ENCODE assay signal across 7 mouse cellular contexts in the genomic region with DNA sequence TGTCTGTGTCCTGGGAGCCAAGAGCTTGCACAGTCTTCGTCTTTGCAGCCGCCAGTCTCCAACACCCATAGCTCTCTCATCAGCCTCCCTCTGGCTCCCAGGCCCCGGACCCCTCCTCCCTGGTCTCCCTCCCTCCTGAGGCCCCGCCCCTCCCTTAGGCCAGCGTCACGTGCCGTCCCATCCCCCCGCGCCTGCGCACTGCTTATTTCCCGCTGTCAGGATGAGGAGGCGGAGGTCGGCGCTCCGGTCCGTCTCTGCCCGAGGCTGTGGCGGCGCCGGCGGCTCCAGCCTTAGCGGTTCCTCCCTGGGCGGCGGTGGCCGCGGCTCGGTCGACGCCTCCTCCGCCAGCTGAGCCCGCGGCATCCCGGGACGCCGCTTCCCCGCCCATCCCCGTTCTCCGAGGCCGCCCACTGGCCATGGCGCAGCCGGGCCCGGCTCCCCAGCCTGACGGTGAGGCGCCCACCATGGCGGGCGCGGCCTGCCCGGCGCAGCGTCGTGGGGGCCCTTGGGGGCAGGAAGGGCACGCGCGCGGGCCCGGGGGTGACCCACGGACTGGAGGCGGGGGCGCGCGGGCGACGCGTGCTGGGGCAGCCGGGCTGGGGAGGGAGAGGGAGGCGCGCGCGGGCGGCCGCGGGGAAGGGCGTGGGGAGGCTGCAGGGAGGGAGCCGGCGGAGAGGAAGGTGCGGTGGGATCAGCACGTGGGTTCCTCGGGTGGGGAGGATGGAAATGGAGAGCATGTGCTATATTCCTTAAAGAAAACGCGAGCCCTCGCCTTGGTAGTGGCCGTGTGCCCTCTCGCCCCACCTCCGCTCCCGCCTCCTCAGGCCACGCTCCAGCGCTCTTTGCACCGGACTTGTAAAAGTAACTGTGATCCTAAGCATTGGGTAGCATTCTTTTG. TPM values are rescaled to one million over a fixed set of nuclear protein-coding genes. Genes with fewer than 3 reads are reported as not detected.
DNase-seq lines count a peak whose midpoint lies in the region; ATAC-seq and TF ChIP-seq lines count a peak whose summit lies in the region.

Gene Rabep1, plus strand, starts transcription at position 220 of the 898 bp plus-strand sequence.

- 0 out of 2 replicates have a peak, but pooled peaks have one; percentile 14 for TF ChIP-seq EP300 in heart, adult 2 months (IDR thresholded peaks at IDR 0.05; ENCODE audit: insufficient read depth, low read depth, low read length)

- DNase-seq in adrenal gland, postnatal 25 days: peak; percentile 99
- peak; percentile 95 for DNase-seq in heart, adult 2 months
- DNase-seq in kidney, adult 8-10 months: peak; percentile 90 to 92
- DNase-seq in spleen, postnatal 10 days (ENCODE audit: low spot score in 2 of 2): peak; percentile 81 to 93

- H3K4me2 ChIP-seq in embryonic facial prominence, embryonic 12.5 days (replicated peaks): peak within 1 kb of the TSS; percentile 86
- H3K4me2 ChIP-seq in limb, embryonic 13.5 days (replicated peaks): peak within 1 kb of the TSS; percentile 84
- H3K4me2 ChIP-seq in midbrain, embryonic 16.5 days (ENCODE audit: low read length): peak within 1 kb of the TSS; percentile 75

- peaks cover 2% of the 10 kb centered on the region for H3K79me2 ChIP-seq in heart, adult 2 months (replicated peaks; ENCODE audit: control insufficient read depth, insufficient read depth, low read length)

- H3K36me3 ChIP-seq in embryonic facial prominence, embryonic 12.5 days: no peaks in the 10 kb centered on the region
- peaks cover 7% of the 10 kb centered on the region for H3K36me3 ChIP-seq in heart, adult 2 months (ENCODE audit: control insufficient read depth, insufficient read depth, low read length)
- H3K36me3 ChIP-seq in limb, embryonic 13.5 days: no peaks in the 10 kb centered on the region
- H3K36me3 ChIP-seq in midbrain, embryonic 16.5 days (ENCODE audit: control insufficient read depth, insufficient read depth, low read length): no peaks in the 10 kb centered on the region

- peaks cover 16% of the 10 kb centered on the region for H3K4me1 ChIP-seq in embryonic facial prominence, embryonic 12.5 days
- peaks cover 9% of the 10 kb centered on the region for H3K4me1 ChIP-seq in heart, adult 2 months (ENCODE audit: control insufficient read depth, insufficient read depth, low read length)
- peaks cover 21% of the 10 kb centered on the region for H3K4me1 ChIP-seq in limb, embryonic 13.5 days
- H3K4me1 ChIP-seq in midbrain, embryonic 16.5 days (ENCODE audit: control insufficient read depth, insufficient read depth, low read length): peaks cover 13% of the 10 kb centered on the region

- TF ChIP-seq CTCF in heart, adult 2 months (IDR thresholded peaks at IDR 0.05): no peak

- TF ChIP-seq POLR2A in heart, adult 2 months (IDR thresholded peaks at IDR 0.05; ENCODE audit: insufficient read depth, low read depth, low read length): peak; percentile 82

- H3K4me3 ChIP-seq in embryonic facial prominence, embryonic 12.5 days: peak within 1 kb of the TSS; percentile 99
- peak within 1 kb of the TSS; percentile 91 for H3K4me3 ChIP-seq in heart, adult 2 months
- H3K4me3 ChIP-seq in limb, embryonic 13.5 days: peak within 1 kb of the TSS; percentile 94
- peak within 1 kb of the TSS; percentile 98 for H3K4me3 ChIP-seq in midbrain, embryonic 16.5 days (ENCODE audit: low read depth, low read length)

- intact Hi-C loops in heart, adult 2 months (cut with DNase I): no loop called here

- peak within 1 kb of the TSS; percentile 98 for H3K9ac ChIP-seq in embryonic facial prominence, embryonic 12.5 days
- H3K9ac ChIP-seq in heart, adult 2 months (ENCODE audit: low read depth, low read length): peak within 1 kb of the TSS; percentile 96
- peak within 1 kb of the TSS; percentile 93 for H3K9ac ChIP-seq in limb, embryonic 13.5 days
- H3K9ac ChIP-seq in midbrain, embryonic 16.5 days (ENCODE audit: low read depth, low read length): peak within 1 kb of the TSS; percentile 89

- H3K27me3 ChIP-seq in embryonic facial prominence, embryonic 12.5 days: no peaks in the 10 kb centered on the region; the same call in 1 of the 2 replicates
- H3K27me3 ChIP-seq in heart, adult 2 months (ENCODE audit: control insufficient read depth, insufficient read depth, low read length): no peaks in the 10 kb centered on the region
- H3K27me3 ChIP-seq in limb, embryonic 13.5 days: no peaks in the 10 kb centered on the region
- no peaks in the 10 kb centered on the region; the same call in 1 of the 2 replicates for H3K27me3 ChIP-seq in midbrain, embryonic 16.5 days (ENCODE audit: control insufficient read depth, insufficient read depth, low read depth, low read length)

- peak; percentile 95 for ATAC-seq in embryonic facial prominence, embryonic 12.5 days (ENCODE audit: insufficient number of reproducible peaks, insufficient read depth, low FRiP score, low TSS enrichment)
- peak; percentile 95 for ATAC-seq in limb, embryonic 13.5 days (ENCODE audit: low FRiP score, low read depth)
- ATAC-seq in midbrain, embryonic 16.5 days: peak; percentile 93

- 1% methylated on average over 70 of the region's 88 CpGs for WGBS in embryonic facial prominence, embryonic 12.5 days
- WGBS in heart, adult 2 months: under 1% methylated on average over 75 of the region's 88 CpGs
- under 1% methylated on average over 80 of the region's 88 CpGs for WGBS in limb, embryonic 13.5 days
- under 1% methylated on average over 75 of the region's 88 CpGs for WGBS in midbrain, embryonic 16.5 days

- H3K9me3 ChIP-seq in embryonic facial prominence, embryonic 12.5 days: no peaks in the 10 kb centered on the region
- no peaks in the 10 kb centered on the region for H3K9me3 ChIP-seq in limb, embryonic 13.5 days
- H3K9me3 ChIP-seq in midbrain, embryonic 16.5 days (replicated peaks; ENCODE audit: control insufficient read depth, low read length, poor library complexity, severe bottlenecking): no peaks in the 10 kb centered on the region

- H3K27ac ChIP-seq in embryonic facial prominence, embryonic 12.5 days: peak within 1 kb of the TSS; percentile 78
- peak within 1 kb of the TSS; percentile 91 for H3K27ac ChIP-seq in heart, adult 2 months
- peak within 1 kb of the TSS; percentile 78 for H3K27ac ChIP-seq in limb, embryonic 13.5 days
- H3K27ac ChIP-seq in midbrain, embryonic 16.5 days (ENCODE audit: low read length): peak within 1 kb of the TSS; percentile 87

RNA-seq across cellular contexts. Expression of gene Rabep1, which starts in this region (rescaled TPM):
- 166 and 181 TPM in 2 replicates for total RNA-seq in adrenal gland, postnatal 25 days (2021)
- 43.9 and 45.9 TPM in 2 replicates for polyA plus RNA-seq in embryonic facial prominence, embryonic 12.5 days (2016; fragmentation: Nextera tagmentation; extraction: Ambion mirVana)
- 10 to 100 TPM; 36.0 to 37.2 TPM for total RNA-seq in heart, adult 2 months (2021)
- polyA plus RNA-seq in heart, adult 2 months (2012; rRNA removed): 3.7 and 7.7 TPM in 2 replicates
- 38.5 and 39.7 TPM in 2 replicates for polyA plus RNA-seq in limb, embryonic 13.5 days (2015; fragmentation: Nextera tagmentation; extraction: Ambion mirVana)
- 88.6 and 91.0 TPM in 2 replicates for polyA plus RNA-seq in midbrain, embryonic 16.5 days (2015; fragmentation: Nextera tagmentation; extraction: Ambion mirVana)

Comparison
In these comparisons a context has a peak if more than half of its experiments do, and no peak if none do; other contexts are left out.
1. Peak in every context shown above with its lines: DNase-seq, ATAC-seq, H3K4me3 ChIP-seq and H3K27ac ChIP-seq.